Mouse (Mus musculus): ENCODE data around the gene Bcl2l12. TPM values are rescaled to one million over a fixed set of nuclear protein-coding genes. Genes with fewer than 3 reads are reported as not detected.

Bcl2l12 gene
- polyA plus RNA-seq, 1 experiment from 2014 or later: 11.7 TPM

- H3K27me3 ChIP-seq (ENCODE audit: insufficient read depth, low read length): no peaks in the 10 kb centered on the region
- H3K36me3 ChIP-seq (replicated peaks; ENCODE audit: insufficient read depth, low read length): peaks cover 59% of the 10 kb centered on the region
- no peaks in the 10 kb centered on the region for H3K9me3 ChIP-seq (ENCODE audit: low read length)
- H3K4me1 ChIP-seq (ENCODE audit: insufficient read depth): peaks cover 3% of the 10 kb centered on the region; the same call in 1 of the 2 replicates
- no peak overlapping the region for H3K4me2 ChIP-seq (ENCODE audit: low read depth, low read length)
- no peak for TF ChIP-seq EP300 (IDR thresholded peaks at IDR 0.05; ENCODE audit: low read depth)
- no peak for TF ChIP-seq CTCF (IDR thresholded peaks at IDR 0.05; ENCODE audit: low read depth)
- ATAC-seq: no peak
- no peak for DNase-seq
- no peak overlapping the region for H3K9ac ChIP-seq (replicated peaks)
- no peak overlapping the region for H3K27ac ChIP-seq (ENCODE audit: low read depth)
- H3K4me3 ChIP-seq (ENCODE audit: low read depth, low read length): no peak overlapping the region
- WGBS (ENCODE audit: insufficient replicate concordance): 88% methylated on average over 6 of the region's 6 CpGs
Observed at GRCm38 (mm10) chr7:45029995-45030394, 31.5 kb upstream of the Bcl2l12 start.

- DNase-seq (no peak), ATAC-seq (no peak)
- WGBS (ENCODE audit: insufficient replicate concordance): 85% methylated on average over 11 of the region's 11 CpGs
- Histone ChIP-seq H3K4me1 (ENCODE audit: insufficient read depth) (peaks cover 3% of the 10 kb centered on the region; the same call in 1 of the 2 replicates), H3K9ac (replicated peaks) (no peak overlapping the region), H3K4me3 (ENCODE audit: low read depth, low read length) (no peak overlapping the region), H3K36me3 (replicated peaks; ENCODE audit: insufficient read depth, low read length) (peaks cover 44% of the 10 kb centered on the region), H3K4me2 (ENCODE audit: low read depth, low read length) (no peak overlapping the region), H3K27ac (ENCODE audit: low read depth) (no peak overlapping the region), H3K27me3 (ENCODE audit: insufficient read depth, low read length) (no peaks in the 10 kb centered on the region), H3K9me3 (ENCODE audit: low read length) (no peaks in the 10 kb centered on the region)
- TF ChIP-seq EP300 (IDR thresholded peaks at IDR 0.05; ENCODE audit: low read depth): no peak
- TF ChIP-seq CTCF (IDR thresholded peaks at IDR 0.05; ENCODE audit: low read depth): no peak
Observed at GRCm38 (mm10) chr7:45028351-45028750, 29.8 kb upstream of the Bcl2l12 start.

- H3K36me3 ChIP-seq (replicated peaks; ENCODE audit: insufficient read depth, low read length): peaks cover 40% of the 10 kb centered on the region
- peaks cover 3% of the 10 kb centered on the region; the same call in 1 of the 2 replicates for H3K4me1 ChIP-seq (ENCODE audit: insufficient read depth)
- H3K9me3 ChIP-seq (ENCODE audit: low read length): no peaks in the 10 kb centered on the region
- 65% methylated on average over 9 of the region's 9 CpGs for WGBS (ENCODE audit: insufficient replicate concordance)
- no peak overlapping the region for H3K9ac ChIP-seq (replicated peaks)
- no peak overlapping the region for H3K4me2 ChIP-seq (ENCODE audit: low read depth, low read length)
- H3K4me3 ChIP-seq (ENCODE audit: low read depth, low read length): no peak overlapping the region
- no peak overlapping the region for H3K27ac ChIP-seq (ENCODE audit: low read depth)
- H3K27me3 ChIP-seq (ENCODE audit: insufficient read depth, low read length): no peaks in the 10 kb centered on the region
- DNase-seq (no peak), ATAC-seq (no peak)
- TF ChIP-seq CTCF (IDR thresholded peaks at IDR 0.05; ENCODE audit: low read depth) (no peak), EP300 (IDR thresholded peaks at IDR 0.05; ENCODE audit: low read depth) (no peak)
Observed at GRCm38 (mm10) chr7:45027761-45028160, 29.2 kb upstream of the Bcl2l12 start.

- Histone ChIP-seq H3K27me3 (ENCODE audit: insufficient read depth, low read length) (no peaks in the 10 kb centered on the region), H3K9me3 (ENCODE audit: low read length) (no peaks in the 10 kb centered on the region), H3K36me3 (replicated peaks; ENCODE audit: insufficient read depth, low read length) (peaks cover 33% of the 10 kb centered on the region), H3K4me2 (ENCODE audit: low read depth, low read length) (no peak overlapping the region), H3K9ac (replicated peaks) (no peak overlapping the region), H3K27ac (ENCODE audit: low read depth) (no peak overlapping the region), H3K4me3 (ENCODE audit: low read depth, low read length) (no peak overlapping the region), H3K4me1 (ENCODE audit: insufficient read depth) (peaks cover 3% of the 10 kb centered on the region; the same call in 1 of the 2 replicates)
- ATAC-seq (no peak), DNase-seq (no peak)
- TF ChIP-seq EP300 (IDR thresholded peaks at IDR 0.05; ENCODE audit: low read depth): no peak
- TF ChIP-seq CTCF (IDR thresholded peaks at IDR 0.05; ENCODE audit: low read depth): no peak
- 74% methylated on average over 2 of the region's 2 CpGs for WGBS (ENCODE audit: insufficient replicate concordance)
Observed at GRCm38 (mm10) chr7:45026256-45026655, 27.7 kb upstream of the Bcl2l12 start.

GRCm38 (mm10) chr7:45025601-45026220 lies 27.2 kb upstream of the Bcl2l12 start:
- DNase-seq: no peak
- no peaks in the 10 kb centered on the region for H3K27me3 ChIP-seq (ENCODE audit: insufficient read depth, low read length)
- TF ChIP-seq EP300 (IDR thresholded peaks at IDR 0.05; ENCODE audit: low read depth) (no peak), CTCF (IDR thresholded peaks at IDR 0.05; ENCODE audit: low read depth) (no peak)
- peaks cover 3% of the 10 kb centered on the region; the same call in 1 of the 2 replicates for H3K4me1 ChIP-seq (ENCODE audit: insufficient read depth)
- H3K4me2 ChIP-seq (ENCODE audit: low read depth, low read length): no peak overlapping the region
- no peak overlapping the region for H3K27ac ChIP-seq (ENCODE audit: low read depth)
- no peak overlapping the region for H3K9ac ChIP-seq (replicated peaks)
- 62% methylated on average over 8 of the region's 8 CpGs for WGBS (ENCODE audit: insufficient replicate concordance)
- no peak overlapping the region for H3K4me3 ChIP-seq (ENCODE audit: low read depth, low read length)
- no peaks in the 10 kb centered on the region for H3K9me3 ChIP-seq (ENCODE audit: low read length)
- ATAC-seq: no peak
- H3K36me3 ChIP-seq (replicated peaks; ENCODE audit: insufficient read depth, low read length): peaks cover 27% of the 10 kb centered on the region

- WGBS (ENCODE audit: insufficient replicate concordance): 74% methylated on average over 15 of the region's 15 CpGs
- Histone ChIP-seq H3K9me3 (ENCODE audit: low read length) (no peaks in the 10 kb centered on the region), H3K9ac (replicated peaks) (no peak overlapping the region), H3K27me3 (ENCODE audit: insufficient read depth, low read length) (no peaks in the 10 kb centered on the region), H3K4me3 (ENCODE audit: low read depth, low read length) (no peak overlapping the region), H3K4me2 (ENCODE audit: low read depth, low read length) (no peak overlapping the region), H3K27ac (ENCODE audit: low read depth) (no peak overlapping the region), H3K4me1 (ENCODE audit: insufficient read depth) (peaks cover 3% of the 10 kb centered on the region; the same call in 1 of the 2 replicates), H3K36me3 (replicated peaks; ENCODE audit: insufficient read depth, low read length) (peaks cover 17% of the 10 kb centered on the region)
- TF ChIP-seq CTCF (IDR thresholded peaks at IDR 0.05; ENCODE audit: low read depth) (no peak), EP300 (IDR thresholded peaks at IDR 0.05; ENCODE audit: low read depth) (no peak)
- DNase-seq: no peak
- no peak for ATAC-seq
Observed at GRCm38 (mm10) chr7:45024281-45025248, 26.1 kb upstream of the Bcl2l12 start.
